Mouse (Mus musculus) testis, adult 2 months (tissue): ENCODE results near the gene Tnfsf11. TPM values are rescaled to one million over a fixed set of nuclear protein-coding genes. Genes with fewer than 3 reads are reported as not detected.

Source experiments
- H3K27ac ChIP-seq: fragments of 200-500 bp; 2 replicates; pipeline ENCODE4 v1.5.1; 2012; ENCODE audit warnings: low read depth, low read length; ENCODE audit not compliant: control insufficient read depth, insufficient read depth
- H3K27me3 ChIP-seq: fragments of 200-500 bp; 2 replicates; pipeline ENCODE4 v1.6.1; 2012; ENCODE audit warnings: mild to moderate bottlenecking, low read length, moderate library complexity; ENCODE audit not compliant: control insufficient read depth, insufficient read depth
- H3K36me3 ChIP-seq: fragments of 200-500 bp; 2 replicates; pipeline ENCODE4 v1.6.1; 2012; ENCODE audit warnings: mild to moderate bottlenecking, low read length; ENCODE audit not compliant: control insufficient read depth, insufficient read depth
- H3K4me1 ChIP-seq: fragments of 200-500 bp; 2 replicates; pipeline ENCODE4 v1.6.1; 2012; ENCODE audit warnings: low read length; ENCODE audit not compliant: control insufficient read depth, insufficient read depth
- H3K4me3 ChIP-seq: fragments of 200-500 bp; 2 replicates; pipeline ENCODE4 v1.5.1; 2012; ENCODE audit warnings: low read depth, mild to moderate bottlenecking, low read length, moderate library complexity, mixed read lengths; ENCODE audit not compliant: control insufficient read depth
- CTCF ChIP-seq: fragments of 200-500 bp; IDR thresholded peaks from 2 replicates; pipeline ENCODE4 v1.5.1; 2012; ENCODE audit warnings: low read depth, mild to moderate bottlenecking, inconsistent platforms, low read length, moderate library complexity; ENCODE audit not compliant: control insufficient read depth, insufficient read depth, insufficient replicate concordance
- POLR2A ChIP-seq: fragments of 200-500 bp; IDR thresholded peaks from 2 replicates; pipeline ENCODE4 v1.6.1; 2012; ENCODE audit warnings: low read depth, mild to moderate bottlenecking, inconsistent platforms, low read length, moderate library complexity; ENCODE audit not compliant: control insufficient read depth
- polyA plus RNA-seq: library from polyadenylated mRNA; depleted of rRNA; stranded (reverse); fragments of >200 nt; gene quantifications from 2 replicates; pipeline ENCODE4 v1.2.3, GENCODE M21; 2012

Gene Tnfsf11
- polyA plus RNA-seq, 1 experiment = not detected

DNA sequence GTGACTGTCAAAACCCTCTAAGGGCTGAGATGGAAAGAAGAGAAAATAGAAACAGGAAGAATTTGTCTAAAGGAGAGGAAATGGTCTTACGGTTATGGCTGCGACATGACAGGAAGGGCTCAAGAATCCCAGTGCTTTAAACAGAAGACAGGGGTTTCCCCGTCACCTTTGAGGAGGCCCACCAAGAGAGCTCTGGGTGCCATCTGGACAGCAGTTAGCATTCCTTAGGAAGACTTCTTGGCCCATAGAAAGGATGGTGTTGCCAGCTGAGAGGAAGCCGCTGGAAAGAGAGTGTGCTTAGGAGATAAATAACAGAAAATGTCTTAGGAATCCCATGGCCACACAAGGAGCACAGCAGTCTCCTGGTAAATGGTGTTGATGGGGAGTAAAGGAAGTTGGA is 34.3 kb upstream of the Tnfsf11 start:
- no peak overlapping the region for H3K4me3 ChIP-seq
- no peaks in the 10 kb centered on the region for H3K36me3 ChIP-seq
- TF ChIP-seq POLR2A = no peak
- H3K27ac ChIP-seq = no peak overlapping the region
- no peaks in the 10 kb centered on the region for H3K4me1 ChIP-seq
- no peaks in the 10 kb centered on the region for H3K27me3 ChIP-seq

DNA sequence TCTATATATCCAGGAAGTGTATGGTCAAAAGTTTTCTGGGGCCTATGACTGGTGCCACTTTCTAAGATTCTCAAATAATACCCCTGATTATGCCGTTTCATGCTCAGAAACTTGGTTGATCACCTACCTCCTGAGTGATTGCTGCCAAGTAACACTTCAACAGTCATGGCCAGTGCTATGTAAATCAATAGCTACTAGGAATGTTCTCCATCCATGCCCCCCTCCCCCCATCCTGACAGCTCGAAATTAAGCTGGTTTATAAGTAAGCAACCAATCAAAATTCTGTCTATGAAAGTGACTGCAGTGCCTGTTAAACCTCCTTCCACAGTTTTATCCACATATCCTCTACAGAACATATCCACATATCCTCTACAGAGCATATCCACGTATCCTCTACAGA is 25.5 kb upstream of the Tnfsf11 start:
- Histone ChIP-seq H3K27me3 (no peaks in the 10 kb centered on the region), H3K4me1 (no peaks in the 10 kb centered on the region; the same call in 1 of the 2 replicates), H3K36me3 (no peaks in the 10 kb centered on the region), H3K27ac (no peak overlapping the region), H3K4me3 (no peak overlapping the region)
- no peak for TF ChIP-seq POLR2A
- TF ChIP-seq CTCF = no peak

DNA sequence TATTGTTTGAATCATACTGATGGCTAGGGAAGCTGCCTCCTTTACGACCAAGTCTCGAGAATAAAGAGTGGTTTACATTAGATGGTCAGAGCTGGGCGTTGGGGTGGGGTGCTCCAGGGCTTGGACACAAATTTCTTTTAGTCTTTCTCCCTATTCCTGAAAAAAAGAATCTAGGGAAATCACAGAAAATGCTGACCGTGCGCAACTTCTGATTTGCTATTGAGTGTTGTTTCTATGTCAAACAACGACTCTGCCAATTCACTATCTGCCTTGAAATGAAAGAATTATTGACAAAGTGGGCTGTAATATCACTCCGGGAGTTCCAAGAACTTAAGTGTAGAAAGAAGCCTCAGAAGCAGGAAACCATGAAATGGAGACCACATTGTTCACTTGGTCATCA is 23.5 kb upstream of the Tnfsf11 start:
- H3K36me3 ChIP-seq = no peaks in the 10 kb centered on the region
- H3K4me1 ChIP-seq = no peaks in the 10 kb centered on the region; the same call in 1 of the 2 replicates
- no peak overlapping the region for H3K27ac ChIP-seq
- TF ChIP-seq POLR2A = no peak
- no peak for TF ChIP-seq CTCF
- no peaks in the 10 kb centered on the region for H3K27me3 ChIP-seq
- no peak overlapping the region; the same call in 1 of the 2 replicates for H3K4me3 ChIP-seq

DNA sequence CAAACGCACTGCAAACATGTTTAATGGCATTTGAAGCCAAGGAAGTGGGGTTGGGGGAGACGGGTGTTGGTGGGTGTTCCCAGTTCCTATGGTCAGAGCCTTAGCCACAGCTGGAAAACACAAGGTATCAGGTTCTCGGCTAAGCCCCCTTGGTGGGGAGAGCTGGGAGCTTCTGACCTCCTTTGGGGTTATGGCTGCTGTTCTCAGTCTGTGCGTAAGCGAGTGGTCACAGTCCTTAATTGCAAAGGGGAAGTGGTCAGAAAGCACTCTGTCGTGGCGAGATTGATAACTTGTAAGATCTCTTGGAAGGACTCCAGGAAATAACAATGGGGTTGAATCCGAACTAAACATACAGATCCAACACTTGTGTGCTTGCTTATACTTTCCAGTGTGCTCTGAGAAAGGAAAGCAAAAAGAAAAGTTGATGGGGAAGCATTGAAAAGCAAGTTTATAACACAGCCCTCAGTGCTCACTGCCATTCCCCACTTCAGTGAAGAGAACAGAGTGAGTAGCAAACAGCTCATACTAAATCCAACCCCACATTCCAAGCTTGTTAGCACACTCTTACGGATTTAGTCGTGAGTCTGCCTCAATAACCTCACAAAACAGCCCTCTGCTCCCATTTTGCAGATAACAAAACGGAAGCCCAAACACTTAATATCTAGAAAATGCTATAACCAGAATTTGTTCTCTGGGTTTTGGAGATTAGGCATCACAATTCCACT is 22.9 kb upstream of the Tnfsf11 start:
- Histone ChIP-seq H3K27me3 (no peaks in the 10 kb centered on the region), H3K4me1 (no peaks in the 10 kb centered on the region; the same call in 1 of the 2 replicates), H3K4me3 (no peak overlapping the region), H3K36me3 (no peaks in the 10 kb centered on the region), H3K27ac (no peak overlapping the region)
- no peak for TF ChIP-seq POLR2A
- no peak for TF ChIP-seq CTCF

DNA sequence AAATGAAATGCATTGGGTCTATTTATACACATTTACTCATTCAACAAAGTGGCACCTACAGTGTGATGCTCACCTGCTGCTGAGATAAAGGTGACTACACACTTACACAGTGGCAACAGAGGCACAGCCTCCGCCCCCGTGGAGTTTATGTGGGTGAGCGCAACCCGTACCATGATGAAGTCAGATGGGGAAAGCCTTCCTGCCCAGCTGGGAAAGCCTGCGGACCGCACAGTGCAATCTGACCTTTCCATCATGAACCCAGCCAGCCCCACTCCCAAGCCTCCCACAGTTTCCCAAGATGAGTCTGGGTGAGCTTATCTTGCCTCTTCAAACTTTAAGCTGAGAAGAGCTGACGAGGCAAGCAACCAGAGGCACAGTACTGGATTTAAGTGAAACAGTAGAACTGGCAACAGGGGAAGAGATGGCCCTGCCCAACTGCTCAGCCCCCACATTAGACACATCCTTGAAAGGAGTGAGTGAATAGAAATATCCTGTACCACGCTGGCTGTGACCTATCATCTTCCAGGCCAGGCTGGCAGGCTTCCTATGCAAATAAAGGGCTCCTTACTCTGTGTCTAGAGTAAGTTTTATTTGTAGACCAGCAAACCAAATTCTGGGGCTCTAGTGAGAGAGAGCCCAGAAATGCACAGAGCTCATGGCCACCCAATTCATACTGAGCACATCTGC is 22.1 kb upstream of the Tnfsf11 start:
- Histone ChIP-seq H3K4me3 (no peak overlapping the region; the same call in 1 of the 2 replicates), H3K27me3 (no peaks in the 10 kb centered on the region), H3K27ac (no peak overlapping the region), H3K4me1 (no peaks in the 10 kb centered on the region; the same call in 1 of the 2 replicates), H3K36me3 (no peaks in the 10 kb centered on the region)
- no peak for TF ChIP-seq CTCF
- no peak for TF ChIP-seq POLR2A

DNA sequence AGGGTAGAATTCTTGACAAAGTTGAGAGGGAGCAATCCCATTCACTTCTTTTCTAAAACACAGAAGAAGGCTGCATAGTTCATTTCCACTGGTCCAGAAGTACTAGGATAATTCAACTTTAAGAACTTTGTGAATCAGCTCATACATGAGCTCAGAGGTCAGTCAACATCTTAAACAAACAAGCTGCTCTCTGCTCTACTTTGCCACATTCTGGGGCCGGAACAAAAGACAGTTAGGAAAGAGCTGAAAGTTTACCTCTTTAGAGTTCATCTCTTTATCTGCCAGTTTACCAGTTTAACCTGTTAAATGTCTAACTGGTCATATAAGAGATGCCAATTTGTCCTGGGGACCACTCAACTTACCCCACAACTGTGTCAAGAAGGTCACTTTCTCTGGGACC is 15.5 kb upstream of the Tnfsf11 start:
- no peaks in the 10 kb centered on the region for H3K4me1 ChIP-seq
- no peak overlapping the region for H3K27ac ChIP-seq
- no peaks in the 10 kb centered on the region for H3K36me3 ChIP-seq
- H3K4me3 ChIP-seq = no peak overlapping the region
- H3K27me3 ChIP-seq = no peaks in the 10 kb centered on the region
- TF ChIP-seq CTCF (no peak), POLR2A (no peak)

DNA sequence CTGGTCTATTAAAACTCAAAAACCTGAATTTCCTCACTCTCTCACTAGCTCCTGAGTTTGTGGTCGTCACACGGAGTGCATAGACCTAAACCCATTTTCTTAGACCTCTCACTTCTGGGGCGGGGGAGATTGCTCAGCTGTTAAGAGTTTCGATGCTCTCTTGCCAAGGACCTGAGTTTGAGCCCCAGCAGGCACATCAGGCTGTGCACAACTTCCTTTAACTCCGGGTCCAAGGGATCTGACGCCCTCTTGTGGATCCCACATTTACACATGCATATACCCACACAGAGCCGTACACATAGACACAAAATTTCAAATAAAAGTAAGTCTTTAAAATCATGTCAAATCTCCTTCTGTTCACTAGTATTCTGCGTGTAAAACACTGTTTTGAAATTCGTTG is 15.1 kb upstream of the Tnfsf11 start:
- H3K27me3 ChIP-seq = no peaks in the 10 kb centered on the region
- no peak overlapping the region for H3K27ac ChIP-seq
- no peak overlapping the region for H3K4me3 ChIP-seq
- H3K36me3 ChIP-seq = no peaks in the 10 kb centered on the region
- no peaks in the 10 kb centered on the region for H3K4me1 ChIP-seq
- TF ChIP-seq CTCF (no peak), POLR2A (no peak)

DNA sequence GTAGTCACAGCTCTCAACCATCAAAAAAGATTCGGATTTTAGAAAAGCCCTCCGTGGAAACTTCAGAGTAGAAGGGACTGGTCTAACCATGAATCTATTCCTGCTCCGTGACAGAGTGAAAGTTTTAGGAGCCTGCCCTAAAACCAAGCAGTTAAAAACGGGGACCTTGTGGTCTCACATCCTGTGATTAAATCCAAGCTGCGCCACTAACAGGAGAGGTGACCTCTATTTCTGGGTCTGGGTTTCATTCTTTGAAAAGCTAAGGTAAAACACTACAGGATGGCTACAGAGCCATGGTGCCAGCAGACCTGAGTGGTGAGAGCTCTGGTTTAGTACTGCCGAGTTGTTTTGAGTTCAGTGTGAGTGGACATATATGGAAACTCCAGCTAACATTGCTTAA is 12.4 kb upstream of the Tnfsf11 start:
- no peaks in the 10 kb centered on the region for H3K4me1 ChIP-seq
- no peaks in the 10 kb centered on the region for H3K27me3 ChIP-seq
- TF ChIP-seq CTCF (no peak), POLR2A (no peak)
- no peak overlapping the region for H3K27ac ChIP-seq
- no peak overlapping the region for H3K4me3 ChIP-seq
- no peaks in the 10 kb centered on the region for H3K36me3 ChIP-seq
